Mouse (Mus musculus): ENCODE results near the gene Tor1aip2.

The Tor1aip2 gene

DNA sequence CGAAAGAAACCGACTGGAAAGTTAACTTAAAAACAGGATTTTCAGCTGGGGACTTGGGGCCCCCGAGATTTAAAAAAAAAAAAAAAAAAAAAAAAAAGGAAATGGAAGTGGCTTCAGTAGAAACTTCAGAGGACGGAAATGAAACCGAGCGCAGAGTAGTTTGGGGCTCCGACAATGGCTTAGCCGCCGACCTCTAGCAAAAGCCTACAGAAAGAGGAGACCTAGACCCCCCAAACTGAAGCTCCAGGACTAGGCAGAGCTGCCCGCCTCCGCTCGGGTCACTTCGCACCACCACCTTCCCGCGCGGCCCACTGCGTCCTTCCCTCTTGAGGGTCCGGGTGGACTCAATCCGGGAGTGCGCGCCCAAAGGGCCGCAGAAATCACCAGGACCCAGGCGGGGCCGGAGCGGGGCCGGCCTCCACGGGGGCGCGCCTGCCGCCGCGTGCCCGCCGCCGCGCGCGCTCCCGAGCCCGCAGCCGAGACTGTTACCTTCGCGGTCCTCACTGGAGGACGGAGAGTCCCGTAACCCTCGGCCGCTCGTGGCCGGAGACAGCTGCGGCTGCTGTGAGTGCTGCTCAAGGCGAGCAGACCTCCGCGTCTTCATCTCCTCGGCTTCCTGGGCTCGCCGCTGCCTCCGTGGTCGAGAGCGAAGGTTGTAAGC lies at the start of gene Tor1aip2:
Gene Tor1aip2, plus strand, starts transcription at position 135 of the 661 bp plus-strand sequence.
- ChIA-PET POLR2A (interaction anchor here (0.6 to 3.4 kb wide), 86 partner anchors 8 to 903 kb away, joined by 3 to 41 read pairs (median 4); partner anchors contain the start of genes Cep350 (in 3 of the 4), Qsox1 (in 3 of the 4), Abl2 (in 1 of the 4) and Acbd6 (in 1 of the 4)), CTCF (interaction anchor here in 3 of 4 experiments (0.6 to 1.9 kb wide), 6 partner anchors 22 to 513 kb away, joined by 5 to 26 read pairs (median 7); partner anchors contain the start of gene Cep350 (in 1 of the 3))

GRCm38 (mm10) chr1:155987625-155988024 lies 47.6 kb upstream of the Tor1aip2 start:
- CTCF ChIA-PET = no interaction called here

GRCm38 (mm10) chr1:155989387-155989786 lies 45.8 kb upstream of the Tor1aip2 start:
- CTCF ChIA-PET = no interaction called here

More at GRCm38 (mm10) chr1:155987625-155988024, 47.6 kb upstream of the Tor1aip2 start:
- POLR2A ChIA-PET = no interaction called here

GRCm38 (mm10) chr1:155990391-155990790 lies 44.8 kb upstream of the Tor1aip2 start:
- CTCF ChIA-PET = no interaction called here
- POLR2A ChIA-PET = interaction anchor here in 3 of 4 experiments (0.6 to 0.7 kb wide), 5 partner anchors 17 to 64 kb away, joined by 3 to 10 read pairs (median 4); partner anchors contain the start of gene Cep350 (in 1 of the 3)

More at GRCm38 (mm10) chr1:155989387-155989786, 45.8 kb upstream of the Tor1aip2 start:
- POLR2A ChIA-PET = no interaction called here

GRCm38 (mm10) chr1:155994524-155994923 lies 40.7 kb upstream of the Tor1aip2 start:
- POLR2A ChIA-PET = interaction anchor here in 1 of 4 experiments (1.0 to 1.7 kb wide), 3 partner anchors 10 to 21 kb away, joined by 3 to 6 read pairs (median 5); partner anchors contain the start of gene Cep350
- CTCF ChIA-PET = no interaction called here

DNA sequence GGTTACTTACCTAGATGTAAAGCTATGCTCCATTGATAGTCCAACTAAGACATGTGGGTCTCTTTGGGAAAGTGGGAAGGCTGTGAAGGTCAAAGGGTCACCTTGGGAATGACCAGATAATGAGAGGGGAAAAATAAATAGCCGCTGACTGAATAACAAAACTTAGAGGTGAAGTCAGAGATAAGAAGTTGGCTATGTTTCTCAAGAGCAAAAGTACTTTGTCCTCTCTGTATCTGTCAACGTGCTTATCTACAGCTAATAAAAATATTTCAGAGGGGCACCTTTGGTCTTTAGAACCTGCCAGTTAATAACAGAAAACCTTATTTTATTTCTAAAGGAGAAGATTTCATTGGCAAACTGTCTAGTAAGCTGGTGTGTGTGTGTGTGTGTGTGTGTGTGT lies 39.6 kb upstream of the Tor1aip2 start:
- POLR2A ChIA-PET = interaction anchor here in 3 of 4 experiments (0.5 to 1.7 kb wide), 5 partner anchors 9 to 426 kb away, joined by 3 to 6 read pairs (median 5); partner anchors contain the start of genes Cep350 (in 1 of the 3), Tor1aip1 (in 1 of the 3) and Tor1aip2 (in 1 of the 3)
- CTCF ChIA-PET = interaction anchor here in 2 of 4 experiments (0.7 to 0.8 kb wide), 2 partner anchors 90 to 958 kb away, joined by 3 to 6 read pairs; no protein-coding TSS in a partner anchor

GRCm38 (mm10) chr1:156002366-156002765 lies 32.8 kb upstream of the Tor1aip2 start:
- ChIA-PET POLR2A (interaction anchor here in 2 of 4 experiments (1.2 to 1.5 kb wide), 2 partner anchors 30 to 41 kb away, joined by 3 to 4 read pairs; partner anchors contain the start of gene Cep350 (in 1 of the 2)), CTCF (no interaction called here)

GRCm38 (mm10) chr1:156003201-156003935 lies 31.8 kb upstream of the Tor1aip2 start:
- ChIA-PET POLR2A (interaction anchor here in 3 of 4 experiments (0.5 to 1.6 kb wide), 9 partner anchors 8 to 40 kb away, joined by 3 to 5 read pairs (median 4); partner anchors contain the start of genes Cep350 (in 2 of the 3), Tor1aip2 (in 2 of the 3) and Tor1aip1 (in 1 of the 3)), CTCF (interaction anchor here in 1 of 4 experiments (0.9 kb wide), 1 partner anchor 33 kb away, joined by 3 read pairs; no protein-coding TSS in a partner anchor)

DNA sequence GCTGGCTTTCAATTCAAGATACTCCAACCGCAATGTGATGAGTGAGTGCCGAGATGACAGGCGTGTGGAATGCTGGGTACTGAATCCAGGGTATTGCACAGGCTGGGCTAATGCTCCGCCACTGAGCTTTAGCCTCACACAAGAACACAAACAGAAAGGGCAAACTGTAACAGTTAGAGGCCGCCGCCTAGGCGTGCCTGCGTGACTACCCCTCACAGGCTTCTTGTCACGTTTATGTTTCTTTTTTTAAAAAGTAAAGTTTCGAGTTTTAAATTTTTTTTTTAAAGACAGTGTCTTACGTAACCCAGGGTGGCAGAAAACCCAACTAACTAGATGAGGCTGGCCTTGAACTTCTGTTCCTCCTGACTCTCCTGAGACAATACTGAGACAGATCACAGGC lies 29.3 kb upstream of the Tor1aip2 start:
- ChIA-PET CTCF (no interaction called here), POLR2A (interaction anchor here in 2 of 4 experiments (0.6 to 1.8 kb wide), 5 partner anchors 30 to 273 kb away, joined by 3 to 6 read pairs (median 4); partner anchors contain the start of genes Cep350 (in 2 of the 2) and Tor1aip1 (in 1 of the 2))

GRCm38 (mm10) chr1:156009003-156009402 lies 26.2 kb upstream of the Tor1aip2 start:
- ChIA-PET CTCF (no interaction called here), POLR2A (interaction anchor here in 1 of 4 experiments (0.9 kb wide), 1 partner anchor 27 kb away, joined by 3 read pairs; the partner anchor contains the start of gene Tor1aip1)

GRCm38 (mm10) chr1:156019800-156020199 lies 15.4 kb upstream of the Tor1aip2 start:
- ChIA-PET CTCF (no interaction called here), POLR2A (interaction anchor here in 2 of 4 experiments (1.5 to 5.0 kb wide), 4 partner anchors 16 to 47 kb away, joined by 5 to 41 read pairs (median 10); partner anchors contain the start of genes Cep350 (in 1 of the 2), Tor1aip1 (in 1 of the 2) and Tor1aip2 (in 1 of the 2))

GRCm38 (mm10) chr1:156020402-156020801 lies 14.8 kb upstream of the Tor1aip2 start:
- CTCF ChIA-PET = interaction anchor here in 1 of 4 experiments (0.8 kb wide), 1 partner anchor 10 kb away, joined by 3 read pairs; no protein-coding TSS in a partner anchor
- POLR2A ChIA-PET = interaction anchor here in 2 of 4 experiments (0.9 to 5.0 kb wide), 7 partner anchors 13 to 48 kb away, joined by 3 to 41 read pairs (median 5); partner anchors contain the start of genes Cep350 (in 1 of the 2), Tor1aip1 (in 1 of the 2) and Tor1aip2 (in 1 of the 2)

GRCm38 (mm10) chr1:156024831-156025503 lies 10.2 kb upstream of the Tor1aip2 start:
- ChIA-PET POLR2A (interaction anchor here in 3 of 4 experiments (0.5 to 2.5 kb wide), 11 partner anchors 9 to 212 kb away, joined by 3 to 24 read pairs (median 4); partner anchors contain the start of genes Tor1aip2 (in 3 of the 3), Cep350 (in 2 of the 3), Tor1aip1 (in 2 of the 3) and Qsox1 (in 1 of the 3)), CTCF (no interaction called here)

GRCm38 (mm10) chr1:156027849-156028248 lies 7.4 kb upstream of the Tor1aip2 start:
- ChIA-PET POLR2A (interaction anchor here in 2 of 4 experiments (0.8 to 1.0 kb wide), 4 partner anchors 8 to 55 kb away, joined by 3 to 4 read pairs (median 4); partner anchors contain the start of genes Cep350 (in 1 of the 2) and Tor1aip1 (in 1 of the 2)), CTCF (no interaction called here)

DNA sequence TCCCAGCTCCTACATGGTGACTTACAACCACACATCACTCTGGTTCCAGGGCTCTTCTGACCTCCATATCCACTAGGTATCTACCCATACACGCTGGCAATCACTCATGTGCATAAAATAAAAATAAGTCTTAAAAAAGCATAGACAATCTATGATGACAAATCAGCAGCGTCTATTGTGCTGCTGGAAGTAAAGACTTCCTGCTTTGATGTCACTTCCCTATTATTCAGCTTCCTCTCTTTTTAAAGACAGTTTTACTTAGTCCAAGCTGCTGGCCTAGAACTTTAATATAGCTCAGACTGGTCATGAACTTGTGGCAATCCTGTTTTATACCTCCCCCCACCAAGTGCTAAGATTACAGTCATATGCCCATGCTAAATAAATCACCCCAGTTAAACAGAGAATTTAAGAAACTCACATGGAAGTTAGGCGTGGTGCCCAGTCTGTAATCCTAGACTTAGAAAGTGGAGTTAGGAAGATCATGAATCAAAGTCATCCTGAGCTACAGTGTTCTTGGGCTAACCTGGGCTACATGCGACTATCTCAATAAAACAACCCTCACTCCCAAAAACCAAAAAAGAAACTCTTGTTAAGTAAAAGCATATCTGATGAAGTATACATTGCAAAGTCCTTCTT lies 6.7 kb upstream of the Tor1aip2 start:
- POLR2A ChIA-PET = interaction anchor here in 2 of 4 experiments (0.8 to 1.0 kb wide), 4 partner anchors 8 to 55 kb away, joined by 3 to 4 read pairs (median 4); partner anchors contain the start of genes Cep350 (in 1 of the 2) and Tor1aip1 (in 1 of the 2)
- CTCF ChIA-PET = interaction anchor here in 1 of 4 experiments (0.8 kb wide), 1 partner anchor 275 kb away, joined by 3 read pairs; the partner anchor contains the start of gene Tdrd5

GRCm38 (mm10) chr1:156033921-156034320 lies 1.3 kb upstream of the Tor1aip2 start:
- POLR2A ChIA-PET = interaction anchor here in 3 of 4 experiments (0.7 to 3.4 kb wide), 6 partner anchors 9 to 61 kb away, joined by 4 to 41 read pairs (median 8); partner anchors contain the start of gene Cep350 (in 1 of the 3)
- CTCF ChIA-PET = interaction anchor here in 1 of 4 experiments (0.6 kb wide), 1 partner anchor 313 kb away, joined by 6 read pairs; no protein-coding TSS in a partner anchor

All from embryonic stem cell, embryonic (primary cell).